Mouse (Mus musculus): ENCODE results near the gene 1600012H06Rik. TPM values are rescaled to one million over a fixed set of nuclear protein-coding genes. Genes with fewer than 3 reads are reported as not detected.
"Not testable (repeated sequence)": the region's sequence is repeated elsewhere in the genome, so short reads cannot be mapped to it uniquely, and the experiment has no call there.

The 1600012H06Rik gene
- polyA plus RNA-seq, 1 experiment, result 7.7 TPM

GRCm38 (mm10) chr17:14930697-14931096 is 12.3 kb upstream of the 1600012H06Rik start:
- TF ChIP-seq POLR2A (IDR thresholded peaks at IDR 0.05; ENCODE audit: borderline replicate concordance, control insufficient read depth, low read depth, low read length) (no peak), CTCF (IDR thresholded peaks at IDR 0.05; ENCODE audit: control insufficient read depth, insufficient read depth, low read length) (no peak)
- Histone ChIP-seq H3K4me3 (replicated peaks; ENCODE audit: control insufficient read depth, low read depth, low read length) (no peak overlapping the region), H3K27ac (ENCODE audit: control insufficient read depth, insufficient read depth, low read depth, low read length, poor library complexity) (no peak overlapping the region), H3K4me1 (ENCODE audit: control insufficient read depth, insufficient read depth, low read length) (peaks cover 1% of the 10 kb centered on the region; the same call in 1 of the 2 replicates)
- WGBS, result 8% methylated on average over 7 of the region's 7 CpGs

- 60% methylated on average over 5 of the region's 5 CpGs for WGBS
Measured at GRCm38 (mm10) chr17:14931469-14931868, 11.5 kb upstream of the 1600012H06Rik start.

GRCm38 (mm10) chr17:14935280-14935679 is 7.7 kb upstream of the 1600012H06Rik start:
- not testable (repeated sequence) for H3K4me1 ChIP-seq (ENCODE audit: control insufficient read depth, insufficient read depth, low read length)
- 86% methylated on average over 14 of the region's 14 CpGs for WGBS

More at GRCm38 (mm10) chr17:14931469-14931868, 11.5 kb upstream of the 1600012H06Rik start:
- H3K4me3 ChIP-seq (replicated peaks; ENCODE audit: control insufficient read depth, low read depth, low read length), result no peak overlapping the region
- no peak for TF ChIP-seq POLR2A (IDR thresholded peaks at IDR 0.05; ENCODE audit: borderline replicate concordance, control insufficient read depth, low read depth, low read length)
- no peak for TF ChIP-seq CTCF (IDR thresholded peaks at IDR 0.05; ENCODE audit: control insufficient read depth, insufficient read depth, low read length)
- no peak overlapping the region for H3K27ac ChIP-seq (ENCODE audit: control insufficient read depth, insufficient read depth, low read depth, low read length, poor library complexity)
- peaks cover 1% of the 10 kb centered on the region; the same call in 1 of the 2 replicates for H3K4me1 ChIP-seq (ENCODE audit: control insufficient read depth, insufficient read depth, low read length)

GRCm38 (mm10) chr17:14935841-14936605 is 7.0 kb upstream of the 1600012H06Rik start:
- 70% methylated on average over 5 of the region's 5 CpGs for WGBS
- H3K4me3 ChIP-seq (replicated peaks; ENCODE audit: control insufficient read depth, low read depth, low read length), result no peak overlapping the region
- H3K4me1 ChIP-seq (ENCODE audit: control insufficient read depth, insufficient read depth, low read length), result no peaks in the 10 kb centered on the region
- TF ChIP-seq POLR2A (IDR thresholded peaks at IDR 0.05; ENCODE audit: borderline replicate concordance, control insufficient read depth, low read depth, low read length) (no peak), CTCF (IDR thresholded peaks at IDR 0.05; ENCODE audit: control insufficient read depth, insufficient read depth, low read length) (no peak)
- H3K27ac ChIP-seq (ENCODE audit: control insufficient read depth, insufficient read depth, low read depth, low read length, poor library complexity), result no peak overlapping the region

More at GRCm38 (mm10) chr17:14935280-14935679, 7.7 kb upstream of the 1600012H06Rik start:
- H3K27ac ChIP-seq (ENCODE audit: control insufficient read depth, insufficient read depth, low read depth, low read length, poor library complexity); H3K4me3 ChIP-seq (replicated peaks; ENCODE audit: control insufficient read depth, low read depth, low read length): not testable (repeated sequence)

GRCm38 (mm10) chr17:14942181-14942580 is 803 bp upstream of the 1600012H06Rik start:
- H3K4me1 ChIP-seq (ENCODE audit: control insufficient read depth, insufficient read depth, low read length); H3K4me3 ChIP-seq (replicated peaks; ENCODE audit: control insufficient read depth, low read depth, low read length); H3K27ac ChIP-seq (ENCODE audit: control insufficient read depth, insufficient read depth, low read depth, low read length, poor library complexity): not testable (repeated sequence)
- 70% methylated on average over 6 of the region's 6 CpGs for WGBS

GRCm38 (mm10) chr17:14943729-14944059 is 710 bp downstream of the 1600012H06Rik start:
- TF ChIP-seq POLR2A (IDR thresholded peaks at IDR 0.05; ENCODE audit: borderline replicate concordance, control insufficient read depth, low read depth, low read length), result no peak
- no peak for TF ChIP-seq CTCF (IDR thresholded peaks at IDR 0.05; ENCODE audit: control insufficient read depth, insufficient read depth, low read length)
- Histone ChIP-seq H3K4me3 (replicated peaks; ENCODE audit: control insufficient read depth, low read depth, low read length) (peak overlapping the region; percentile 92), H3K27ac (ENCODE audit: control insufficient read depth, insufficient read depth, low read depth, low read length, poor library complexity) (peak overlapping the region; percentile 69; the same call in 1 of the 2 replicates), H3K4me1 (ENCODE audit: control insufficient read depth, insufficient read depth, low read length) (no peaks in the 10 kb centered on the region; the same call in 1 of the 2 replicates)
- WGBS, result 14% methylated on average over 16 of the region's 16 CpGs

- H3K27ac ChIP-seq (ENCODE audit: control insufficient read depth, insufficient read depth, low read depth, low read length, poor library complexity), result no peak overlapping the region
- 94% methylated on average over 1 of the region's 1 CpGs for WGBS
- H3K4me3 ChIP-seq (replicated peaks; ENCODE audit: control insufficient read depth, low read depth, low read length), result no peak overlapping the region
- H3K4me1 ChIP-seq (ENCODE audit: control insufficient read depth, insufficient read depth, low read length), result no peaks in the 10 kb centered on the region; the same call in 1 of the 2 replicates
- TF ChIP-seq POLR2A (IDR thresholded peaks at IDR 0.05; ENCODE audit: borderline replicate concordance, control insufficient read depth, low read depth, low read length) (no peak), CTCF (IDR thresholded peaks at IDR 0.05; ENCODE audit: control insufficient read depth, insufficient read depth, low read length) (no peak)
Measured at GRCm38 (mm10) chr17:14944551-14944950, 1.6 kb downstream of the 1600012H06Rik start.

GRCm38 (mm10) chr17:14949161-14949827 is 6.3 kb downstream of the 1600012H06Rik start:
- TF ChIP-seq POLR2A (IDR thresholded peaks at IDR 0.05; ENCODE audit: borderline replicate concordance, control insufficient read depth, low read depth, low read length) (no peak), CTCF (IDR thresholded peaks at IDR 0.05; ENCODE audit: control insufficient read depth, insufficient read depth, low read length) (no peak)
- WGBS, result 88% methylated on average over 7 of the region's 7 CpGs
- Histone ChIP-seq H3K27ac (ENCODE audit: control insufficient read depth, insufficient read depth, low read depth, low read length, poor library complexity) (no peak overlapping the region), H3K4me3 (replicated peaks; ENCODE audit: control insufficient read depth, low read depth, low read length) (no peak overlapping the region), H3K4me1 (ENCODE audit: control insufficient read depth, insufficient read depth, low read length) (no peaks in the 10 kb centered on the region; the same call in 1 of the 2 replicates)
